ENCODE assay signal across 26 mouse cellular contexts in the genomic region with DNA sequence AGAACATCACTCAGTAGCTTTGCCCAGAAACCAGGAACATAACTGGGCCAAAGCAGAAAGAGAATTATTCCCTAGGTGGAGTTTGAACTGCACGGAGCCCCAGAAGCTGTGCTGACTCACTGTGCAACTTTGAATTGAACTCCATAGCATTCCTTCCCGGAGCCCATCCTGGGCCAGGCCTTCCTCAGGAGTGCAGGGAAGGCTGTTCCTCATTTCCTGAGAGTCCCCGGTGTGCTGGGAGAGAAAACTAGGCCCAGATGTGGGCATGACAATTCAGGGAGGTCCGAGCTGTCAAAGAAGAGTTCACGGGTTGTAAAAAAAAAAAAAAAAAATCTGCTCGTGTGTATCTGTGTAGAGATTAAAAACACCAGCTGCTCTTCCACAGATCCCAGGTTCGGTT. TPM values are rescaled to one million over a fixed set of nuclear protein-coding genes. Genes with fewer than 3 reads are reported as not detected.
DNase-seq lines count a peak whose midpoint lies in the region; ATAC-seq lines count a peak whose summit lies in the region.
"Had no signal": no experiment of that assay in that cellular context is flagged by ENCODE, and none has a peak within 500 bp of the region (broad histone marks: within the 10 kb centered on the region; RNA-seq: fewer than 3 reads in every experiment).

No protein-coding gene starts in this region.

- no peak overlapping the region for H3K4me3 ChIP-seq in embryonic facial prominence, embryonic 10.5 days
- H3K4me3 ChIP-seq in limb, embryonic 10.5 days = no peak overlapping the region
- H3K4me3 ChIP-seq in hindbrain, embryonic 12.5 days = no peak overlapping the region
- H3K4me3 ChIP-seq: embryonic facial prominence, embryonic 15.5 days; heart, embryonic 13.5 days; limb, embryonic 13.5 days; midbrain, embryonic 13.5 days; neural tube, embryonic 15.5 days had no signal

- peaks cover 29% of the 10 kb centered on the region for H3K27me3 ChIP-seq in embryonic facial prominence, embryonic 10.5 days (replicated peaks; ENCODE audit: low read depth, poor library complexity, severe bottlenecking)
- H3K27me3 ChIP-seq in limb, embryonic 10.5 days (ENCODE audit: low read depth, poor library complexity, severe bottlenecking) = no peaks in the 10 kb centered on the region
- no peaks in the 10 kb centered on the region for H3K27me3 ChIP-seq in hindbrain, embryonic 12.5 days
- H3K27me3 ChIP-seq: embryonic facial prominence, embryonic 15.5 days; heart, embryonic 13.5 days; limb, embryonic 13.5 days; midbrain, embryonic 13.5 days; neural tube, embryonic 15.5 days had no signal

- H3K4me1 ChIP-seq in embryonic facial prominence, embryonic 10.5 days = peaks cover 57% of the 10 kb centered on the region
- peaks cover 46% of the 10 kb centered on the region for H3K4me1 ChIP-seq in limb, embryonic 10.5 days
- peaks cover 20% of the 10 kb centered on the region for H3K4me1 ChIP-seq in hindbrain, embryonic 12.5 days

- no peak for ATAC-seq in hindbrain, embryonic 12.5 days (ENCODE audit: low FRiP score)
- ATAC-seq: forebrain, embryonic 14.5 days; intestine, embryonic 16.5 days; midbrain, embryonic 13.5 days had no signal

- H3K4me2 ChIP-seq in hindbrain, embryonic 12.5 days (replicated peaks) = no peak overlapping the region
- H3K4me2 ChIP-seq: embryonic facial prominence, embryonic 15.5 days; heart, embryonic 13.5 days; limb, embryonic 13.5 days; liver, embryonic 11.5 days; midbrain, embryonic 13.5 days; neural tube, embryonic 15.5 days had no signal

- WGBS in embryonic facial prominence, embryonic 10.5 days = 31% methylated on average over 7 of the region's 7 CpGs
- 25% methylated on average over 7 of the region's 7 CpGs for WGBS in limb, embryonic 10.5 days
- 66% methylated on average over 7 of the region's 7 CpGs for WGBS in hindbrain, embryonic 12.5 days

- no peak overlapping the region for H3K9ac ChIP-seq in hindbrain, embryonic 12.5 days
- H3K9ac ChIP-seq: embryonic facial prominence, embryonic 15.5 days; heart, embryonic 13.5 days; limb, embryonic 13.5 days; midbrain, embryonic 13.5 days; neural tube, embryonic 15.5 days had no signal

- H3K9me3 ChIP-seq in embryonic facial prominence, embryonic 10.5 days = peaks cover under 1% of the 10 kb centered on the region; the same call in 1 of the 2 replicates
- no peaks in the 10 kb centered on the region for H3K9me3 ChIP-seq in limb, embryonic 10.5 days (replicated peaks)
- no peaks in the 10 kb centered on the region for H3K9me3 ChIP-seq in hindbrain, embryonic 12.5 days (replicated peaks)
- H3K9me3 ChIP-seq: embryonic facial prominence, embryonic 15.5 days; heart, embryonic 13.5 days; midbrain, embryonic 13.5 days; neural tube, embryonic 15.5 days had no signal

- peak overlapping the region; percentile 74 for H3K27ac ChIP-seq in embryonic facial prominence, embryonic 10.5 days (replicated peaks)
- peak overlapping the region; percentile 53 for H3K27ac ChIP-seq in limb, embryonic 10.5 days
- H3K27ac ChIP-seq in hindbrain, embryonic 12.5 days = no peak overlapping the region
- H3K27ac ChIP-seq: embryonic facial prominence, embryonic 15.5 days; heart, embryonic 13.5 days; limb, embryonic 13.5 days; midbrain, embryonic 13.5 days; neural tube, embryonic 15.5 days had no signal

- no peaks in the 10 kb centered on the region for H3K36me3 ChIP-seq in embryonic facial prominence, embryonic 10.5 days (replicated peaks)
- no peaks in the 10 kb centered on the region for H3K36me3 ChIP-seq in limb, embryonic 10.5 days
- H3K36me3 ChIP-seq in hindbrain, embryonic 12.5 days = no peaks in the 10 kb centered on the region
- H3K36me3 ChIP-seq: embryonic facial prominence, embryonic 15.5 days; heart, embryonic 13.5 days; limb, embryonic 13.5 days; midbrain, embryonic 13.5 days; neural tube, embryonic 15.5 days had no signal

- DNase-seq in 3T3-L1 (ENCODE audit: low read depth, low spot score) (peak; percentile 44), NIH3T3 (ENCODE audit: low read depth) (peak; percentile 41)
- peak; percentile 68 for DNase-seq in embryonic facial prominence, embryonic 10.5 days (ENCODE audit: low spot score)
- DNase-seq in limb, embryonic 10.5 days (ENCODE audit: low spot score) = peak; percentile 44
- DNase-seq in neural tube, embryonic 10.5 days (ENCODE audit: extremely low spot score, low spot score) = no peak
- no peak for DNase-seq in cerebellum, adult 11-12 months
- DNase-seq: adrenal gland, postnatal 10 days; cerebellum, adult 9-10 months; cerebellum, postnatal 36 days; gastrocnemius, postnatal 25 days; heart, adult 11 months; heart, postnatal 10 days; kidney, adult 9 months; kidney, postnatal 10 days; layer of hippocampus, adult 9-11 months; lung, postnatal 36 days; right cerebral cortex, postnatal 14 days had no signal

RNA-seq across cellular contexts. Expression of a gene that starts 50.8 kb away (rescaled TPM):
- 72.4 and 74.2 TPM in 2 replicates for polyA plus RNA-seq in embryonic facial prominence, embryonic 10.5 days (2016; fragmentation: Nextera tagmentation; extraction: Ambion mirVana)
- polyA plus RNA-seq in limb, embryonic 10.5 days (2016; fragmentation: Nextera tagmentation; extraction: Ambion mirVana) = 54.6 and 58.5 TPM in 2 replicates
- polyA plus RNA-seq in hindbrain, embryonic 12.5 days (2016; fragmentation: Nextera tagmentation; extraction: Ambion mirVana) = 115 and 129 TPM in 2 replicates

Comparison
In these comparisons a context has a peak if more than half of its experiments do, and no peak if none do; other contexts are left out.
1. DNase-seq: peak in 3T3-L1 (single experiment), NIH3T3 (single experiment), embryonic facial prominence, embryonic 10.5 days (single experiment) and limb, embryonic 10.5 days (single experiment); none in neural tube, embryonic 10.5 days (single experiment) and cerebellum, adult 11-12 months (single experiment).